Mouse (Mus musculus) T-helper 2 cell (primary cell): ENCODE data around the gene Ciita.

Experiments
- in situ Hi-C: fragments of 300-600 bp; cut with MboI, MseI; formaldehyde crosslinking; loops from one replicate; pipeline ENCODE4 v1.15.1; 2025; ENCODE audit warnings: high pct_unique_total_duplicates

The Ciita gene

GRCm38 (mm10) chr16:10471950-10472349 lies 7.9 kb upstream of the Ciita start:
- in situ Hi-C loops: no loop called here

- in situ Hi-C loops: no loop called here
These were observed 4.9 kb upstream of the Ciita start for GRCm38 (mm10) chr16:10474956-10475355.

- in situ Hi-C loops: no loop called here
These were observed 3.9 kb upstream of the Ciita start for GRCm38 (mm10) chr16:10475919-10476318.

- in situ Hi-C loops: no loop called here
These were observed 2.5 kb downstream of the Ciita start for GRCm38 (mm10) chr16:10482343-10482742.

- in situ Hi-C loops: no loop called here
These were observed 7.1 kb downstream of the Ciita start for GRCm38 (mm10) chr16:10486993-10487392.

- in situ Hi-C loops: no loop called here
These were observed 8.1 kb downstream of the Ciita start for GRCm38 (mm10) chr16:10487895-10488493.

- in situ Hi-C loops: no loop called here
These were observed 9.1 kb downstream of the Ciita start for GRCm38 (mm10) chr16:10488769-10489481.

GRCm38 (mm10) chr16:10489483-10489882 lies 9.6 kb downstream of the Ciita start:
- in situ Hi-C loops: no loop called here

- in situ Hi-C loops: no loop called here
These were observed 10.1 kb downstream of the Ciita start for GRCm38 (mm10) chr16:10489904-10490457.

GRCm38 (mm10) chr16:10490503-10491150 lies 10.8 kb downstream of the Ciita start:
- in situ Hi-C loops: no loop called here

- in situ Hi-C loops: no loop called here
These were observed 11.9 kb downstream of the Ciita start for GRCm38 (mm10) chr16:10491716-10492115.

- in situ Hi-C loops: no loop called here
These were observed 12.7 kb downstream of the Ciita start for GRCm38 (mm10) chr16:10492587-10492986.

- in situ Hi-C loops: no loop called here
These were observed 16.0 kb downstream of the Ciita start for GRCm38 (mm10) chr16:10495824-10496298.

- in situ Hi-C loops: no loop called here
These were observed 18.3 kb downstream of the Ciita start for GRCm38 (mm10) chr16:10498096-10498602.

- in situ Hi-C loops: no loop called here
These were observed 19.3 kb downstream of the Ciita start for GRCm38 (mm10) chr16:10499122-10499521.

GRCm38 (mm10) chr16:10501865-10502264 lies 22.0 kb downstream of the Ciita start:
- in situ Hi-C loops: loop anchor here (25.0 kb wide), 1 partner anchor 215 kb away; no protein-coding TSS in a partner anchor

GRCm38 (mm10) chr16:10503058-10503457 lies 23.2 kb downstream of the Ciita start:
- in situ Hi-C loops: loop anchor here (25.0 kb wide), 1 partner anchor 216 kb away; no protein-coding TSS in a partner anchor

GRCm38 (mm10) chr16:10507445-10507844 lies 27.6 kb downstream of the Ciita start:
- in situ Hi-C loops: loop anchor here (25.0 kb wide), 1 partner anchor 220 kb away; no protein-coding TSS in a partner anchor

GRCm38 (mm10) chr16:10508691-10509090 lies 28.8 kb downstream of the Ciita start:
- in situ Hi-C loops: loop anchor here (25.0 kb wide), 1 partner anchor 221 kb away; no protein-coding TSS in a partner anchor

GRCm38 (mm10) chr16:10510477-10511133 lies 30.7 kb downstream of the Ciita start:
- in situ Hi-C loops: loop anchor here (25.0 kb wide), 1 partner anchor 223 kb away; no protein-coding TSS in a partner anchor

- in situ Hi-C loops: loop anchor here (25.0 kb wide), 1 partner anchor 224 kb away; no protein-coding TSS in a partner anchor
These were observed 31.3 kb downstream of the Ciita start for GRCm38 (mm10) chr16:10511134-10511520.
